Mouse (Mus musculus) neural tube, embryonic 14.5 days (tissue): ENCODE data around the gene 2610042L04Rik. TPM values are rescaled to one million over a fixed set of nuclear protein-coding genes. Genes with fewer than 3 reads are reported as not detected.
"Not testable (repeated sequence)": the region's sequence is repeated elsewhere in the genome, so short reads cannot be mapped to it uniquely, and the experiment has no call there.

Experiments
- ATAC-seq: fragments of 200-750 bp; cut with Nextera tagmentation; 2 replicates; pipeline ENCODE4 v1.8.0; 2017; ENCODE audit warnings: low read depth, mild to moderate bottlenecking, moderate TSS enrichment, moderate library complexity
- H3K27ac ChIP-seq: fragments of 300-500 bp; sonication (generic); 2 replicates; pipeline ENCODE4 v1.5.1; 2014; ENCODE audit warnings: low read depth, mild to moderate bottlenecking, control low read depth, low read length, moderate library complexity, mixed read lengths
- H3K27me3 ChIP-seq: fragments of 300-500 bp; sonication (generic); 2 replicates; pipeline ENCODE4 v1.6.1; 2014; ENCODE audit warnings: low read length; ENCODE audit not compliant: control insufficient read depth, insufficient read depth
- H3K36me3 ChIP-seq: fragments of 300-500 bp; sonication (generic); 2 replicates; pipeline ENCODE4 v1.6.1; 2014; ENCODE audit warnings: low read length, mixed read lengths; ENCODE audit not compliant: control insufficient read depth, insufficient read depth
- H3K4me1 ChIP-seq: fragments of 300-500 bp; sonication (generic); 2 replicates; pipeline ENCODE4 v1.6.1; 2014; ENCODE audit warnings: low read length; ENCODE audit not compliant: control insufficient read depth, insufficient read depth
- H3K4me2 ChIP-seq: fragments of 300-500 bp; sonication (generic); 2 replicates; pipeline ENCODE4 v1.6.1; 2014; ENCODE audit warnings: mild to moderate bottlenecking, low read depth, low read length, control low read depth
- H3K4me3 ChIP-seq: fragments of 300-500 bp; sonication (generic); 2 replicates; pipeline ENCODE4 v1.5.1; 2014; ENCODE audit warnings: low read depth, low read length, control low read depth, mixed read lengths
- H3K9ac ChIP-seq: fragments of 300-500 bp; sonication (generic); replicated peaks from 2 replicates; pipeline ENCODE4 v1.6.1; 2014; ENCODE audit warnings: low read depth, mild to moderate bottlenecking, control low read depth, low read length, mixed read lengths
- H3K9me3 ChIP-seq: fragments of 300-500 bp; sonication (generic); 2 replicates; pipeline ENCODE4 v1.6.1; 2016; ENCODE audit warnings: low read length; ENCODE audit not compliant: control insufficient read depth
- WGBS: fragments of 180-500 bp; shearing (Covaris S2); extraction: QIAGEN DNeasy Blood & Tissue Kit; methylation state at CpG from one replicate; pipeline ENCODE4 v1.1.7; 2014; 5-methylcytosine and 5-hydroxymethylcytosine counted together
- polyA plus RNA-seq: library from polyadenylated mRNA; unstranded; fragments of >200 nt; fragmentation: Nextera tagmentation; extraction: Ambion mirVana; gene quantifications from 2 replicates; pipeline ENCODE4 v1.2.1, GENCODE M21; 2014

The 2610042L04Rik gene
- 5.6 and 8.5 TPM in 2 replicates for polyA plus RNA-seq

DNA sequence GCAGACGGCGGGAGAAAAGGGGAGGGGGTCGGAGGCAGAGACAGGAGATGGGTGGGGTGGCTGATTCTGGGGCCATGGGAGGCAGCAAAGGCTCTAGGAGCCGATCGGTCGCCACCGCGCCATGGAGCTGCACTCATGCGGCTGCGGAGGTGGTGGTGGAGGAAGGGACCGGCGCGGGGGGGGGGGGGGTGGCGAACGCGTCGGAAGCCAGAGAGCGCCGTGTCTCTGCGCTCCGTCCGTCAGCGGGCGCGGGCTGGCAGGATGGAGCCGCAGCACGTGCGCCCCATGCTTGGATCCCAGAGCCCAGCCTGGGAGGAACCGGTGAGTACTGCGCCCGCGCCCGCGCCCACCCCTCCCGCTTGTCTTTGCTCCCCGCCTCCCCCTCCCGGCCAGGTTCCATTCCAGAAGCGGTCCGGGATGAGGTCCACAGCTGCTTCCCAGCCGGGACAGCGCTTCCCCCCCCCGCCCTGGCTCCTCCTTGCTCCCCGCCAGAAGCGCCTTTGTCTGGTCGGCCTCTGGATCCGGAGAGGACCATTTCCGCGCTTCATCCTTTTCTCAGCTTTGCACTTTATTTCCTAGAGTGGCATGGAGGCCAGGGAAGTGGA, at the start of gene 2610042L04Rik:
Gene 2610042L04Rik (plus strand): TSS at position 288 of the 605 bp plus-strand sequence.
- Histone ChIP-seq H3K9ac (peak within 1 kb of the TSS; percentile 42), H3K4me3 (peak within 1 kb of the TSS; percentile 33), H3K4me2 (peak within 1 kb of the TSS; percentile 50)
- WGBS, result 7% methylated on average over 13 of the region's 48 CpGs
- not testable (repeated sequence) for ATAC-seq, H3K36me3 ChIP-seq, H3K27me3 ChIP-seq, H3K27ac ChIP-seq, H3K4me1 ChIP-seq, H3K9me3 ChIP-seq

DNA sequence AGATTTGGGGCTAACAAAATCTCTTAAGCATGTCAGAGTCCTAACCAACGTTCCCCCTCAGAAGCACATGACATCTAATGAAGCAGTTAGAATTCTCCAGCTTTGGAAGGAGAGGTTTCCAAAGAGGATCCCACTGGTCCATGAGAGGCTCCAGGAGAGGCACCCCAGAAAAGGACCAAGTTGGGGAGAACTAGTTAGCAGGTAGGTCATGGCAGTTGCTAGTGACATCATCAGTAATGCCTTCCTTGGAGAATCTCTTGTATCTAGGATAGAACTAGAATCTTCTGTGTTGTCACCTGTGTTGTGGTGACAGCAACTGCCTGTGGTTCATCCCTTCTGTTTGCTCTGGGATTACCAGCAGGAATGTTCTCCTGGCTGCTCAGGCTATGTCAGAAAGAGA, 17.6 kb upstream of the 2610042L04Rik start, which contains the start of gene Gm3149:
Gene Gm3149 (plus strand): TSS at position 301 of the 400 bp plus-strand sequence.
- WGBS, result no CpG with 5 or more reads among the region's 1 CpGs
- H3K27me3 ChIP-seq, ATAC-seq: not testable (repeated sequence)

DNA sequence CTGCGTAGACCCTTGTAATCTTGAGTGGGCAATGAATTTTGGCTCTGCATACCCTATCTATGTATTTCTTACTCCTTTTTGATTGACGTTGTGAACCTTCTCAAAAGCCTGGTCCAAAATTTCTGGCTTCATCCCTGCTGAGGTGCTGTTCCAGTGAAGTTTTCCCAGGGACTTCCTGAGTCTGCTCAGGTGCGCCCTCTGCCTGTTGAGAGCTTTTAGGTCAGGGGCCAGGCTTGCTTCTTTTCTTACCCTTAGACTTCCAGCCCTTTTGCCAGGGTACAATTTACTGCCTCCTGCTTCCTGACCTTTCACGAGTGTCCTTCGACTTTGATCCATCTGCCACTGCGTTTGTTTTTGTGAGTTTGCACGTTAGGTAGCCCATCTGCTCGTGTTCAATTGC, 943 bp downstream of the 2610042L04Rik start:
- H3K4me1 ChIP-seq, H3K4me3 ChIP-seq, H3K4me2 ChIP-seq, H3K27ac ChIP-seq, H3K9ac ChIP-seq, H3K27me3 ChIP-seq, H3K36me3 ChIP-seq, ATAC-seq, H3K9me3 ChIP-seq: not testable (repeated sequence)
- WGBS, result 5% methylated on average over 6 of the region's 8 CpGs

More for the DNA sequence above, 17.6 kb upstream of the 2610042L04Rik start, which contains the start of gene Gm3149:
- H3K4me1 ChIP-seq, H3K9me3 ChIP-seq, H3K9ac ChIP-seq, H3K4me2 ChIP-seq, H3K27ac ChIP-seq, H3K36me3 ChIP-seq, H3K4me3 ChIP-seq: not testable (repeated sequence)

DNA sequence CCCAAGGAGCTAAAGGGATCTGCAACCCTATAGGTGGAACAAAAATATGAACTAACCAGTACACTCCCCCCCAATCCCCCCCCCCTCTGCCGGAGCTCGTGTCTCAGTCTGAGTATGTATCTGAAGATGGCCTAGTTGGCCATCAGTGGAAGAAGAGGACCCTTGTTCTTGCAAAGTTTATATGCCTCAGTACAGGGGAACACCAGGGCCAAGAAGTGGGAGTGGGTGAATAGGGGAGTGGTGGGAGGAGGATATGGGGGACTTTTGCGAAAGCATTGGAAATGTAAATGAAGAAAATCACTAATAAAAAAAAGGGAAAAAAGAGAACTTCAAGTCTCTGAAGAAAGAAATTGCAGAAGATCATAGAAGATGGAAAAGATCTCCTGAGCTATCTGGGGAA, 34.4 kb downstream of the 2610042L04Rik start:
- not testable (repeated sequence) for H3K9me3 ChIP-seq, H3K36me3 ChIP-seq, H3K4me1 ChIP-seq, H3K27me3 ChIP-seq, ATAC-seq, H3K9ac ChIP-seq, H3K4me3 ChIP-seq, H3K27ac ChIP-seq, H3K4me2 ChIP-seq
- 98% methylated on average over 3 of the region's 3 CpGs for WGBS

DNA sequence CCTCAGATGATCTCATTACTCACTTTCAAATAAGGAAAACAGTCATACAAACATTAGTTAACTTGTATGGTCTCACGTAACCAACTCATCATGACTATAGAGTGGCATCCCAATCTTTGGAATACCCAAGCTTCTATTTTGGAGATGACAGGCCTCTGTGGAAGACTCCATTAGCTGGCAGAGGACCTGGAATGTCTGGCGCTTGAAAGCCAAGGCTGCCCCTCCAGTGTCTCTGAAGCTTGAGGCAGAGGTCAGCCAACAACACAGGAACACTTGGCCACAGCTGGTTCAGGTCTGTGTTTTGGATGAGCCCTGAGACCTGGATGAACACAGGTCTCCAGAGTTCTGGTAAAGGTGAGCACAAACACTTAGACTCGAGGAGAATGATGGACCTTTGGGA, 35.1 kb downstream of the 2610042L04Rik start:
- not testable (repeated sequence) for H3K4me2 ChIP-seq, H3K36me3 ChIP-seq, H3K27ac ChIP-seq, H3K4me3 ChIP-seq, H3K4me1 ChIP-seq, H3K27me3 ChIP-seq, H3K9ac ChIP-seq, ATAC-seq, H3K9me3 ChIP-seq
- 79% methylated on average over 3 of the region's 3 CpGs for WGBS

DNA sequence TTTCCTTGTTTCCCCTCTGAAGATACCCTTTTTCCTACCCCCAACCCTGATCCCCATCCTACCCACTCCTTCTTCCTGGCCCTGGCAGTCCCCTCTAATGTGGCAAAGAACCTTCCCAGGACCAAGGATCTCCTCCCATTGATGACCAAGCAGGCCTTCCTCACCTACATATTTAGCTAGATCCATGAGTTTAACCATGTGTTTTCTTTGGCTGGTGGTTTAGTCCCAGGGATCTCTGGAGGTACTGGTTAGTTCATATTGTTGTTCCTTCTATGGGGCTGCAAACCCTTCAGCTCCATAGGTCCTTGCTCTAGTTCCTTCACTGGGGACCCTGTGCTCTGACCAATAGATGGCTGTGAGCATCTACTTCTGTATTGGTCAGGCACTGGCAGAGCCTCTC, 43.3 kb downstream of the 2610042L04Rik start:
- ATAC-seq, H3K4me1 ChIP-seq, H3K27ac ChIP-seq, H3K4me2 ChIP-seq, H3K4me3 ChIP-seq, H3K36me3 ChIP-seq, H3K27me3 ChIP-seq, H3K9me3 ChIP-seq, H3K9ac ChIP-seq: not testable (repeated sequence)

DNA sequence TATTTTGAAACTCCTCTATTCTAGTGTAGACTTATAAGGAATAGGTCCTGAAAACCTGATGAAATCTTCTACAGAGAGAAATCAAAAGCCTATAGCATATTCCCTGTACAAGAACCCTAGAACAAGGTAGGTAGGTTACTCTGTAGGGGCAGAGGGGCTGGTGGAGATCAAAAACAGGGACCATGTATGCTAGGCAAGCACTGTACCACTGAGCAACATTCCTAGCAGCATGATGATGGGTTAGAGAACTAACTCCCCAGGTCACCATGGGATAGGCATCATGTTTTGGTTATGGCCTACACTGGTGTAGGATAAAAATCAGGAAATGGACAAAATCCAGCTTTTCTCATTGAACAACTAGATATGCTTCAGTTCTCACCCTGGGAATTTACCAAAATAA, 51.0 kb downstream of the 2610042L04Rik start:
- not testable (repeated sequence) for H3K27ac ChIP-seq, H3K27me3 ChIP-seq, H3K4me2 ChIP-seq, H3K36me3 ChIP-seq, ATAC-seq, H3K4me3 ChIP-seq, H3K9ac ChIP-seq, H3K9me3 ChIP-seq, H3K4me1 ChIP-seq

DNA sequence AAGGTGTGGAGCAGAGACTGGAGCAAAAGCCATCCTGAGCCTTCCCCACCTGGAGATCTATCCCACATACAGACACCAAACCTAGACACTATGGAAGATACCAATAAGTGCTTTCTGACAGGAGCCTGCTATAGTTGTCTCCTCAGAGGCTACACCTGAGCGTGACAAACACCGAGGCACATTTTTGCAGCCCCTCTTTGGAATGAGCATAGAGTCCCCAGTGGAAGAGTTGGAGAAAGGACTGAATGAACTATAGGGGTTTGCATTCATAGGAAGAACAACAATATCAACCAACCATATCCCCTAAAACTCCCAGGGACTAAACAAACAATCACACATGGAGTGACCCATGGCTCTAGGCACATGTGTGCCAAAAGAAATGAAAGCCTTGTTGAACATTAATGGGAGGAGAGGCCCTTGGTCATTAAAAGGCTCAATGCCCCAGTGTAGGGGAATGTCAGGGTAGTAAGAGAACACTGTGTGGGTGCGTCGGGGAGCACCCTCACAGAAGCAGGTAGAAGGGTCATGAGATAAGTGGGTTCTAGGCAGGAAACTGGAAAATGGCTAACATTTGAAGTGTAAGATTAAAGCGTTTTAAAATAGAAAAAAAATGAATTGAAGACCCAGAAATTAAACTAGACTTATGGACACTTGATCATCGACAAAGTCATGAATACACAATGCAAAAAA, 58.4 kb downstream of the 2610042L04Rik start:
- H3K36me3 ChIP-seq, H3K27me3 ChIP-seq, H3K9ac ChIP-seq, H3K9me3 ChIP-seq, H3K4me3 ChIP-seq, H3K4me2 ChIP-seq, H3K27ac ChIP-seq, H3K4me1 ChIP-seq, ATAC-seq: not testable (repeated sequence)
- WGBS, result 92% methylated on average over 4 of the region's 6 CpGs

DNA sequence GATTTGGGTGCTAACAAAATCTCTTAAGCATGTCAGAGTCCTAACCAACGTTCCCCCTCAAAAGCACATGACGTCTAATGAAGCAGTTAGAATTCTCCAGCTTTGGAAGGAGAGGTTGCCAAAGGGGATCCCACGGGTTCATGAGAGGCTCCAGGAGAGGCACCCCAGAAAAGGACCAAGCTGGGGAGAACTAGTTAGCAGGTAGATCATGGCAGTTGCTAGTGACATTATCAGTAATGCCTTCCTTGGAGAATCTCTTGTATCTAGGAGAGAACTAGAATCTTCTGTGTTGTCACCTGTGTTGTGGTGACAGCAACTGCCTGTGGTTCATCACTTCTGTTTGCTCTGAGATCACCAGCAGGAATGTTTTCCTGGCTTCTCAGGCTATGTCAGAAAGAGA, 62.7 kb downstream of the 2610042L04Rik start, which contains the start of gene Gm3159:
Gene Gm3159 (plus strand): TSS at position 301 of the 400 bp plus-strand sequence.
- H3K4me2 ChIP-seq, H3K36me3 ChIP-seq, H3K9ac ChIP-seq, H3K27ac ChIP-seq, H3K4me3 ChIP-seq, H3K4me1 ChIP-seq, H3K27me3 ChIP-seq, ATAC-seq, H3K9me3 ChIP-seq: not testable (repeated sequence)
- 80% methylated on average over 1 of the region's 3 CpGs for WGBS
